Mouse (Mus musculus): Measurements from ENCODE around the gene Rabif. TPM values are rescaled to one million over a fixed set of nuclear protein-coding genes. Genes with fewer than 3 reads are reported as not detected.

Rabif gene
- total and polyA plus RNA-seq, 3 experiments: 12.5 to 23.4 (median 22.9) TPM

DNA sequence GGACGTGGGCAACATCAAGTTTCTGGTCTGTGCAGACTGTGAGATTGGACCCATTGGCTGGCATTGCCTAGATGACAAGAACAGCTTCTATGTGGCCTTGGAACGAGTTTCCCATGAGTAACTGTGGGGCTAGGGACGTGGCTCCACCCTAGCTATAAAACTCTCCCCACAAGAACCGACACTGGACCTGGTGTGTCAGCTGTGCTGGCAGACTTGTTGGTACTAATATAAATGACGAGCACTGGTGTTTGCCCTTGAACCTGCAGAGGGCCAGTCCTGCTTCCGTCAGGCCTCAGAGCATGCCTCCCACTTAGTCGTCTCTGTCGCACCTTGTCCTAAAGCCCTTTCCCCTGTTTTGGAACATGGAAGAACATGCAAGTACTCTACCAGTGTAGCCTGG is 11.8 kb downstream of the Rabif start:
- H3K79me2 ChIP-seq (replicated peaks; ENCODE audit: control insufficient read depth, extremely low read depth, insufficient read depth, poor library complexity, severe bottlenecking): no peaks in the 10 kb centered on the region
- dilution Hi-C loops (cut with MboI; ENCODE audit: extremely low pct_ligation_motif_present, extremely low pct_unique_long_range_greater_than_20kb, low sequenced_read_pairs) (no loop called here), in situ Hi-C loops (cut with MboI; ENCODE audit: low pct_ligation_motif_present, low pct_unique_long_range_greater_than_20kb, low sequenced_read_pairs) (no loop called here)
- H3K4me3 ChIP-seq (replicated peaks in 1 of 3; ENCODE audit: low read depth in 2 of 3, low read length in 2 of 3, poor library complexity in 1 of 3): no peak overlapping the region
- DNase-seq (ENCODE audit: extremely low read depth): no peak
- H3K27me3 ChIP-seq (replicated peaks): no peaks in the 10 kb centered on the region
- TF ChIP-seq PAX5 (IDR thresholded peaks at IDR 0.05; ENCODE audit: low read length): no peak
- TF ChIP-seq MAFK (IDR thresholded peaks at IDR 0.05; ENCODE audit: insufficient replicate concordance, low read length): no peak
- TF ChIP-seq POLR2AphosphoS2 (IDR thresholded peaks at IDR 0.05; ENCODE audit: low read depth, low read length): no peak
- TF ChIP-seq ZKSCAN1 (IDR thresholded peaks at IDR 0.05; ENCODE audit: borderline replicate concordance, low read depth, low read length): no peak
- no peak for TF ChIP-seq ZC3H11A (IDR thresholded peaks at IDR 0.05; ENCODE audit: low read depth, low read length)
- no peak for TF ChIP-seq BHLHE40 (IDR thresholded peaks at IDR 0.05; ENCODE audit: low read depth, low read length)
- TF ChIP-seq MYC (IDR thresholded peaks at IDR 0.05; ENCODE audit: low read depth, low read length): no peak
- TF ChIP-seq HCFC1 (IDR thresholded peaks at IDR 0.05; ENCODE audit: low read depth, low read length): no peak
- TF ChIP-seq TBP (conservative IDR thresholded peaks at IDR 0.05; ENCODE audit: low read depth, low read length): no peak
- TF ChIP-seq EP300 (IDR thresholded peaks at IDR 0.05; ENCODE audit: low read length): no peak
- no peak for TF ChIP-seq CHD1 (IDR thresholded peaks at IDR 0.05; ENCODE audit: low read depth, low read length)
- TF ChIP-seq NRF1 (IDR thresholded peaks at IDR 0.05; ENCODE audit: low read depth, low read length): no peak
- TF ChIP-seq MXI1 (IDR thresholded peaks at IDR 0.05; ENCODE audit: low read depth, low read length): no peak
- no peak for TF ChIP-seq NELFE (IDR thresholded peaks at IDR 0.05; ENCODE audit: low read depth, low read length)
- no peak for TF ChIP-seq UBTF (IDR thresholded peaks at IDR 0.05; ENCODE audit: low read depth, low read length)
- no peak for TF ChIP-seq KAT2A (IDR thresholded peaks at IDR 0.05; ENCODE audit: insufficient replicate concordance, low read length)
- TF ChIP-seq ETS1 (conservative IDR thresholded peaks at IDR 0.05; ENCODE audit: low read depth, low read length): no peak
- no peak for TF ChIP-seq E2F4 (IDR thresholded peaks at IDR 0.05; ENCODE audit: insufficient replicate concordance, low read depth, low read length)
- H3K9me3 ChIP-seq (replicated peaks; ENCODE audit: low read length): no peaks in the 10 kb centered on the region
- peaks cover 0 to 2% of the 10 kb centered on the region in 2 experiments; a peak in 1 of 4 replicates for H3K4me1 ChIP-seq (ENCODE audit: control insufficient read depth in 1 of 2, insufficient read depth in 2 of 2)
- H3K27ac ChIP-seq (ENCODE audit: insufficient read depth, low read depth): no peak overlapping the region; the same call in 1 of the 2 replicates
- H3K4me2 ChIP-seq (ENCODE audit: insufficient read depth, low read depth, poor library complexity, severe bottlenecking): no peak overlapping the region
- H3K9ac ChIP-seq (ENCODE audit: insufficient read depth, low read depth): no peak overlapping the region
- peaks cover 23 to 76% of the 10 kb centered on the region in 2 experiments for H3K36me3 ChIP-seq (replicated peaks in 1 of 2; ENCODE audit: control insufficient read depth in 1 of 2, insufficient read depth in 1 of 2, low read length in 1 of 2)

DNA sequence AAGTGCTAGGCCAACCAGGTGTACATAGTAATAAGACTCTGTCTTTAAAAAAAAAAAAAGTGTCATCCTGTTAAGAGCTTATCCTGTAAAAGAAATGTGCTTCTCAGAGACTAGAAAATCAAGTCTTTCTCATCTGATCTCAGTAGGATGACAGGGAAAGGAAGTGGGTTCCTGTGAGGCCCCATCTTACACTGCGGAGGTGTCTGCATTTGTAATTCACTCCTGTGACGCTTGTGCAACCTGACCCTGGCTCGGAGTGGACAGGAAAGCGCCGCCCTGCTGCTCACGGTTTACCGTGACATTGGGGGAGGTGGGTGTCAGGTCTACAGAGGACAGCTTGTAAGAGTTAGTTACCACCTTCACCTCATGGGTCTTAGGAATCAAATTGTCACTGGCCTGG is 15.6 kb downstream of the Rabif start:
- TF ChIP-seq ETS1 (conservative IDR thresholded peaks at IDR 0.05; ENCODE audit: low read depth, low read length) (no peak), MEF2A (IDR thresholded peaks at IDR 0.05; ENCODE audit: borderline replicate concordance, low read depth, low read length) (no peak), RAD21 (IDR thresholded peaks at IDR 0.05; ENCODE audit: low read depth, low read length) (no peak), E2F4 (IDR thresholded peaks at IDR 0.05; ENCODE audit: insufficient replicate concordance, low read depth, low read length) (no peak)
- Histone ChIP-seq H3K27ac (ENCODE audit: insufficient read depth, low read depth) (no peak overlapping the region), H3K79me2 (replicated peaks; ENCODE audit: control insufficient read depth, extremely low read depth, insufficient read depth, poor library complexity, severe bottlenecking) (no peaks in the 10 kb centered on the region), H3K9ac (ENCODE audit: insufficient read depth, low read depth) (no peak overlapping the region), H3K9me3 (replicated peaks; ENCODE audit: low read length) (no peaks in the 10 kb centered on the region), H3K4me2 (ENCODE audit: insufficient read depth, low read depth, poor library complexity, severe bottlenecking) (no peak overlapping the region), H3K4me3 (replicated peaks in 1 of 3; ENCODE audit: low read depth in 2 of 3, low read length in 2 of 3, poor library complexity in 1 of 3) (no peak overlapping the region), H3K36me3 (replicated peaks in 1 of 2; ENCODE audit: control insufficient read depth in 1 of 2, insufficient read depth in 1 of 2, low read length in 1 of 2) (peaks cover 21 to 44% of the 10 kb centered on the region in 2 experiments), H3K4me1 (ENCODE audit: control insufficient read depth in 1 of 2, insufficient read depth in 2 of 2) (peaks cover 0 to 2% of the 10 kb centered on the region in 2 experiments; a peak in 1 of 4 replicates), H3K27me3 (replicated peaks) (no peaks in the 10 kb centered on the region)
- in situ Hi-C loops (cut with MboI; ENCODE audit: low pct_ligation_motif_present, low pct_unique_long_range_greater_than_20kb, low sequenced_read_pairs): no loop called here
- dilution Hi-C loops (cut with MboI; ENCODE audit: extremely low pct_ligation_motif_present, extremely low pct_unique_long_range_greater_than_20kb, low sequenced_read_pairs): no loop called here
- DNase-seq (ENCODE audit: extremely low read depth): no peak
